Mouse (Mus musculus): ENCODE measurements around the gene Vstm5.
"Not testable (repeated sequence)": the region's sequence is repeated elsewhere in the genome, so short reads cannot be mapped to it uniquely, and the experiment has no call there.

Vstm5 gene

GRCm38 (mm10) chr9:15261980-15262379, 23.1 kb downstream of the Vstm5 start:
- no peak for DNase-seq (ENCODE audit: extremely low spot score)

GRCm38 (mm10) chr9:15263487-15263886, 24.6 kb downstream of the Vstm5 start:
- DNase-seq (ENCODE audit: extremely low spot score): no peak

- DNase-seq (ENCODE audit: extremely low spot score): no peak
Observed at GRCm38 (mm10) chr9:15273981-15274380, 35.1 kb downstream of the Vstm5 start.

- DNase-seq (ENCODE audit: extremely low spot score): no peak
Observed at GRCm38 (mm10) chr9:15276855-15277254, 38.0 kb downstream of the Vstm5 start.

- no peak for DNase-seq (ENCODE audit: extremely low spot score)
Observed at GRCm38 (mm10) chr9:15278343-15278742, 39.5 kb downstream of the Vstm5 start.

- DNase-seq (ENCODE audit: extremely low spot score): no peak
Observed at GRCm38 (mm10) chr9:15279139-15279648, 40.3 kb downstream of the Vstm5 start.

GRCm38 (mm10) chr9:15279649-15280490, 41.0 kb downstream of the Vstm5 start, which contains the start of gene Med17:
Gene Med17, minus strand, starts transcription at chr9:15279931.
- peak; percentile 92 for DNase-seq (ENCODE audit: extremely low spot score)

GRCm38 (mm10) chr9:15280491-15280879, 41.6 kb downstream of the Vstm5 start:
- DNase-seq (ENCODE audit: extremely low spot score): no peak

- no peak for DNase-seq (ENCODE audit: extremely low spot score)
Observed at GRCm38 (mm10) chr9:15285443-15285842, 46.6 kb downstream of the Vstm5 start.

- no peak for DNase-seq (ENCODE audit: extremely low spot score)
Observed at GRCm38 (mm10) chr9:15287846-15288245, 49.0 kb downstream of the Vstm5 start.

- no peak for DNase-seq (ENCODE audit: extremely low spot score)
Observed at GRCm38 (mm10) chr9:15288402-15288801, 49.6 kb downstream of the Vstm5 start.

GRCm38 (mm10) chr9:15289251-15289650, 50.4 kb downstream of the Vstm5 start:
- DNase-seq (ENCODE audit: extremely low spot score): no peak

- DNase-seq (ENCODE audit: extremely low spot score): no peak
Observed at GRCm38 (mm10) chr9:15297112-15297511, 58.3 kb downstream of the Vstm5 start.

- DNase-seq (ENCODE audit: extremely low spot score): no peak
Observed at GRCm38 (mm10) chr9:15298451-15298850, 59.6 kb downstream of the Vstm5 start.

- DNase-seq (ENCODE audit: extremely low spot score): no peak
Observed at GRCm38 (mm10) chr9:15300056-15300455, 61.2 kb downstream of the Vstm5 start.

- no peak for DNase-seq (ENCODE audit: extremely low spot score)
Observed at GRCm38 (mm10) chr9:15301399-15301798, 62.6 kb downstream of the Vstm5 start.

GRCm38 (mm10) chr9:15302006-15302405, 63.2 kb downstream of the Vstm5 start:
- DNase-seq (ENCODE audit: extremely low spot score): not testable (repeated sequence)

- no peak for DNase-seq (ENCODE audit: extremely low spot score)
Observed at GRCm38 (mm10) chr9:15302881-15303280, 64.0 kb downstream of the Vstm5 start.

- peak; percentile 98 for DNase-seq (ENCODE audit: extremely low spot score)
Observed at GRCm38 (mm10) chr9:15305503-15306397, 66.9 kb downstream of the Vstm5 start, which contains the start of gene Taf1d. Gene Taf1d, plus strand, starts transcription at chr9:15306214.

GRCm38 (mm10) chr9:15306398-15307119, 67.7 kb downstream of the Vstm5 start, which contains the start of gene 4931406C07Rik:
Gene 4931406C07Rik, minus strand, starts transcription at chr9:15306448.
- DNase-seq (ENCODE audit: extremely low spot score): no peak

- no peak for DNase-seq (ENCODE audit: extremely low spot score)
Observed at GRCm38 (mm10) chr9:15307257-15307656, 68.4 kb downstream of the Vstm5 start.
